Mouse (Mus musculus) hindbrain, embryonic 11.5 days (tissue): ENCODE results near the gene Olfr135. TPM values are rescaled to one million over a fixed set of nuclear protein-coding genes. Genes with fewer than 3 reads are reported as not detected.

Experiments used
- ATAC-seq: fragments of 200-750 bp; cut with Nextera tagmentation; 2 replicates; pipeline ENCODE4 v1.8.0; 2017; ENCODE audit warnings: mild to moderate bottlenecking, moderate TSS enrichment, moderate library complexity; ENCODE audit not compliant: low FRiP score
- DNase-seq: peaks from one replicate; pipeline ENCODE4 v3.0.0-alpha.2; 2015; ENCODE audit warnings: low spot score
- H3K27ac ChIP-seq: fragments of 300-500 bp; sonication (generic); 2 replicates; pipeline ENCODE4 v1.5.1; 2014; ENCODE audit warnings: mild to moderate bottlenecking, low read depth, low read length
- H3K27me3 ChIP-seq: fragments of 300-500 bp; sonication (generic); 2 replicates; pipeline ENCODE4 v1.6.1; 2014; ENCODE audit warnings: mild to moderate bottlenecking, low read length, moderate library complexity, mixed read lengths; ENCODE audit not compliant: control insufficient read depth, insufficient read depth
- H3K36me3 ChIP-seq: fragments of 300-500 bp; sonication (generic); 2 replicates; pipeline ENCODE4 v1.6.1; 2014; ENCODE audit warnings: mild to moderate bottlenecking, low read length, moderate library complexity, mixed read lengths; ENCODE audit not compliant: control insufficient read depth, insufficient read depth
- H3K4me1 ChIP-seq: fragments of 300-500 bp; sonication (generic); replicated peaks from 2 replicates; pipeline ENCODE4 v1.6.1; 2014; ENCODE audit warnings: low read length, mixed read lengths; ENCODE audit not compliant: control insufficient read depth, insufficient read depth
- H3K4me2 ChIP-seq: fragments of 300-500 bp; sonication (generic); replicated peaks from 2 replicates; pipeline ENCODE4 v1.6.1; 2014; ENCODE audit warnings: mild to moderate bottlenecking, low read depth, low read length
- H3K4me3 ChIP-seq: fragments of 300-500 bp; sonication (generic); 2 replicates; pipeline ENCODE4 v1.5.1; 2014; ENCODE audit warnings: low read depth, low read length
- H3K9ac ChIP-seq: fragments of 300-500 bp; sonication (generic); 2 replicates; pipeline ENCODE4 v1.6.1; 2014; ENCODE audit warnings: low read depth, low read length
- H3K9me3 ChIP-seq: fragments of 300-500 bp; sonication (generic); 2 replicates; pipeline ENCODE4 v1.6.1; 2016; ENCODE audit warnings: low read length; ENCODE audit not compliant: control insufficient read depth
- WGBS: fragments of 180-500 bp; shearing (Covaris S2); extraction: QIAGEN DNeasy Blood & Tissue Kit; methylation state at CpG from one replicate; pipeline ENCODE4 v1.1.7; 2014; 5-methylcytosine and 5-hydroxymethylcytosine counted together
- polyA plus RNA-seq: library from polyadenylated mRNA; unstranded; fragments of >200 nt; fragmentation: Nextera tagmentation; extraction: Ambion mirVana; gene quantifications from 2 replicates; pipeline ENCODE4 v1.2.1, GENCODE M21; 2014

The Olfr135 gene
- not detected in 2 replicates for polyA plus RNA-seq

GRCm38 (mm10) chr17:38204035-38204434 lies at the start of gene Olfr135:
Olfr135 (plus strand) TSS chr17:38204335.
- Histone ChIP-seq H3K27ac (no peak within 1 kb of the TSS), H3K4me3 (no peak within 1 kb of the TSS), H3K4me2 (no peak within 1 kb of the TSS), H3K9ac (no peak within 1 kb of the TSS), H3K9me3 (no peaks in the 10 kb centered on the region), H3K27me3 (no peaks in the 10 kb centered on the region), H3K4me1 (no peaks in the 10 kb centered on the region), H3K36me3 (no peaks in the 10 kb centered on the region)
- DNase-seq = no peak
- 91% methylated on average over 1 of the region's 1 CpGs for WGBS
- no peak for ATAC-seq

GRCm38 (mm10) chr17:38171088-38171487 lies 33.0 kb upstream of the Olfr135 start, which contains the start of gene Olfr134:
Olfr134 (plus strand) TSS chr17:38171388.
- H3K4me2 ChIP-seq = no peak within 1 kb of the TSS
- no peak for ATAC-seq
- H3K4me3 ChIP-seq = no peak within 1 kb of the TSS
- DNase-seq = no peak
- H3K4me1 ChIP-seq = no peaks in the 10 kb centered on the region
- H3K36me3 ChIP-seq = no peaks in the 10 kb centered on the region
- no peaks in the 10 kb centered on the region for H3K9me3 ChIP-seq
- H3K9ac ChIP-seq = no peak within 1 kb of the TSS
- H3K27me3 ChIP-seq = no peaks in the 10 kb centered on the region
- 69% methylated on average over 3 of the region's 3 CpGs for WGBS
- H3K27ac ChIP-seq = no peak within 1 kb of the TSS

Other genes with a start within 250 kb of the Olfr135 start
- not detected in 2 replicates for gene Olfr129, start 144.3 kb upstream of the Olfr135 start, polyA plus RNA-seq
- not detected in 2 replicates for gene Olfr130, start 140.4 kb upstream of the Olfr135 start, polyA plus RNA-seq
- not detected in 2 replicates for gene Olfr131, start 115.6 kb upstream of the Olfr135 start, polyA plus RNA-seq
- not detected in 2 replicates for gene Olfr132, start 69.8 kb upstream of the Olfr135 start, polyA plus RNA-seq
- not detected in 2 replicates for gene Olfr133, start 59.1 kb upstream of the Olfr135 start, polyA plus RNA-seq
- not detected in 2 replicates for gene Olfr134, start 32.9 kb upstream of the Olfr135 start, polyA plus RNA-seq
- gene Olfr138, start 56.7 kb downstream of the Olfr135 start, polyA plus RNA-seq = not detected in 2 replicates
- gene Olfr137, start 103.2 kb downstream of the Olfr135 start, polyA plus RNA-seq = not detected in 2 replicates
- not detected in 2 replicates for gene Olfr136, start 125.5 kb downstream of the Olfr135 start, polyA plus RNA-seq
- gene Esp36, start 215.8 kb downstream of the Olfr135 start, polyA plus RNA-seq = not detected in 2 replicates